Mouse (Mus musculus) liver, embryonic 14.5 days (tissue): ENCODE results near the gene Alx3. TPM values are rescaled to one million over a fixed set of nuclear protein-coding genes. Genes with fewer than 3 reads are reported as not detected.
A peak's percentile ranks its signal among the peaks of the same experiment; 100 is the strongest.

Experiments
- ATAC-seq: fragments of 200-750 bp; cut with Nextera tagmentation; 2 replicates; pipeline ENCODE4 v1.8.0; 2017; ENCODE audit warnings: moderate number of reproducible peaks, mild to moderate bottlenecking, moderate library complexity; ENCODE audit not compliant: insufficient read depth
- DNase-seq, 3 experiments: peaks; one replicate each; pipeline ENCODE4 v3.0.0-alpha.2; 2012 to 2013; ENCODE audit warnings: low read depth in 3 of 3, low spot score in 3 of 3
- H3K27ac ChIP-seq: fragments of 300-500 bp; sonication (generic); 2 replicates; pipeline ENCODE4 v1.5.1; 2014; ENCODE audit warnings: moderate library complexity, mild to moderate bottlenecking, control low read depth, inconsistent platforms
- H3K27me3 ChIP-seq: fragments of 300-500 bp; sonication (generic); 2 replicates; pipeline ENCODE4 v1.6.1; 2014; ENCODE audit warnings: mild to moderate bottlenecking, low read length, moderate library complexity; ENCODE audit not compliant: control insufficient read depth, insufficient read depth
- H3K36me3 ChIP-seq: fragments of 300-500 bp; sonication (generic); replicated peaks from 2 replicates; pipeline ENCODE4 v1.6.1; 2014; ENCODE audit warnings: low read depth; ENCODE audit not compliant: control insufficient read depth, insufficient read depth
- H3K4me1 ChIP-seq, 2 experiments: fragments of 200-500 bp in 1 of 2; fragments of 300-500 bp in 1 of 2; sonication (generic) in 1 of 2; replicated peaks; 2 replicates each; pipeline ENCODE4 v1.6.1; 2012 to 2014; ENCODE audit warnings: antibody characterized with exemption in 1 of 2, inconsistent platforms in 1 of 2, low read length in 1 of 2; ENCODE audit not compliant: control insufficient read depth in 2 of 2, insufficient read depth in 2 of 2
- H3K4me2 ChIP-seq: fragments of 300-500 bp; sonication (generic); 2 replicates; pipeline ENCODE4 v1.6.1; 2014; ENCODE audit warnings: low read depth, mild to moderate bottlenecking, control low read depth, moderate library complexity
- H3K4me3 ChIP-seq, 2 experiments: fragments of 200-500 bp in 1 of 2; fragments of 300-500 bp in 1 of 2; sonication (generic) in 1 of 2; 2 replicates each; pipeline ENCODE4 v1.5.1; 2012 to 2014; ENCODE audit warnings: low read depth in 2 of 2, low read length in 2 of 2, mild to moderate bottlenecking in 2 of 2, control low read depth in 1 of 2, inconsistent platforms in 1 of 2, moderate library complexity in 1 of 2; ENCODE audit not compliant: insufficient read depth in 1 of 2
- H3K9ac ChIP-seq: fragments of 300-500 bp; sonication (generic); replicated peaks from 2 replicates; pipeline ENCODE4 v1.6.1; 2014; ENCODE audit warnings: mild to moderate bottlenecking, control low read depth, moderate library complexity
- H3K9me3 ChIP-seq: fragments of 300-500 bp; sonication (generic); 2 replicates; pipeline ENCODE4 v1.6.1; 2016; ENCODE audit warnings: low read length, mixed read lengths; ENCODE audit not compliant: control insufficient read depth
- CTCF ChIP-seq: IDR thresholded peaks from 2 replicates; pipeline ENCODE4 v1.5.1; 2016; ENCODE audit warnings: antibody characterized with exemption, low read depth, control low read depth
- EP300 ChIP-seq: IDR thresholded peaks from 2 replicates; pipeline ENCODE4 v1.6.1; 2016; ENCODE audit warnings: antibody characterized with exemption, low read depth
- WGBS: fragments of 180-500 bp; shearing (Covaris S2); extraction: QIAGEN DNeasy Blood & Tissue Kit; methylation state at CpG from one replicate; pipeline ENCODE4 v1.1.7; 2014; ENCODE audit not compliant: insufficient replicate concordance; 5-methylcytosine and 5-hydroxymethylcytosine counted together
- polyA plus RNA-seq, 2 experiments: library from polyadenylated mRNA; depleted of rRNA in 1 of 2; stranded (reverse) in 1 of 2; unstranded in 1 of 2; fragments of >200 nt; fragmentation: Nextera tagmentation in 1 of 2; extraction: Ambion mirVana in 1 of 2; gene quantifications; 2 replicates each; pipeline versions ENCODE4 v1.2.1 to v1.2.3; 2012 to 2014

The Alx3 gene
- polyA plus RNA-seq (2012; rRNA removed) (not detected in 2 replicates), polyA plus RNA-seq (2014; fragmentation: Nextera tagmentation; extraction: Ambion mirVana) (not detected in 2 replicates)

GRCm38 (mm10) chr3:107594662-107595263, at the start of gene Alx3:
Alx3 (plus strand) TSS chr3:107595031.
- ATAC-seq (no peak), DNase-seq (no peak)
- Histone ChIP-seq H3K4me2 (peak within 1 kb of the TSS; percentile 32), H3K4me1 (no peaks in the 10 kb centered on the region), H3K4me3 (peak within 1 kb of the TSS in 1 of 2 experiments; percentile 5; a peak in 2 of 4 replicates), H3K27me3 (peaks cover 72% of the 10 kb centered on the region), H3K9me3 (no peaks in the 10 kb centered on the region), H3K36me3 (no peaks in the 10 kb centered on the region), H3K27ac (no peak within 1 kb of the TSS), H3K9ac (no peak within 1 kb of the TSS)
- no peak for TF ChIP-seq EP300
- TF ChIP-seq CTCF, result no peak
- WGBS, result under 1% methylated on average over 43 of the region's 46 CpGs

- H3K4me3 ChIP-seq, result no peak overlapping the region
- H3K9me3 ChIP-seq, result no peaks in the 10 kb centered on the region
- H3K27ac ChIP-seq, result no peak overlapping the region
- H3K4me2 ChIP-seq, result no peak overlapping the region
- DNase-seq (no peak), ATAC-seq (no peak)
- H3K27me3 ChIP-seq, result no peaks in the 10 kb centered on the region
- H3K36me3 ChIP-seq, result no peaks in the 10 kb centered on the region
- H3K9ac ChIP-seq, result no peak overlapping the region
- H3K4me1 ChIP-seq, result no peaks in the 10 kb centered on the region
- TF ChIP-seq EP300 (no peak), CTCF (no peak)
- WGBS, result 40% methylated on average over 5 of the region's 5 CpGs
These were observed 49.6 kb upstream of the Alx3 start for GRCm38 (mm10) chr3:107545278-107545677.

DNA sequence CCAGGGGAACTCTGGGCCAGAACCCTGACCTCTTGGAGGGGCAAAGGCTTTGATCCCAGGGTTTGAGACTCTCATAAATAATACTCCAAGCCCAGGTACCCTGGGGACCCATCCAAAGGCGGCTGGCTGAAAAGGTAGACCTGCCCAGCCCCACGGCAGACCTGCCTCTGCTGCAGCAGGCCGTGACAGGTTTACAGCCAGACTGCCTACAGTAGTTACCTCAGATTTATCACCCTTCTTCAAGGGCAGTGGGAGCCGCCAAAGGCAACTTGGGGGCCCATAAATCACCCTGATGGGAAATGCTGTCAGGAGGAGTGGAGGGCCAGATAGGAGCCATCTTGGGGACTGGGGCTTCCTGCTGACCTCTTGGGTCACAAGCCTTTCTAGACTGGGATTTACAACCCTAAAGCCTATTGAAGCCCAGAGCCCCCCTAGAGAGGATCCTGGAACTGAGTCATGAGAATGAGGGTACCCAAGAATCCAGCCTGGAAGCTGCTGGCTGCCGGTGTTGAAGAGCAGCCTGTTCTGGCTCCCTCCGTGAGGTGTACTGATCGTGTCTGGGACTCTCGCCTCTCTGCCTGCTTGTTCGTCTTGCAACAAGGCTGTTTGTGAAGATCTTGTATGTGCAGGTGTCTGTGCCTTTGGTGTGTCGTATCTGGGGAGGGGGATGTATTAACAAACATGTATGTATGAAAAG, 49.0 kb upstream of the Alx3 start:
- Histone ChIP-seq H3K9ac (no peak overlapping the region), H3K27ac (no peak overlapping the region), H3K36me3 (no peaks in the 10 kb centered on the region), H3K4me1 (no peaks in the 10 kb centered on the region), H3K9me3 (no peaks in the 10 kb centered on the region), H3K4me3 (no peak overlapping the region), H3K4me2 (no peak overlapping the region), H3K27me3 (no peaks in the 10 kb centered on the region)
- ATAC-seq (no peak), DNase-seq (no peak)
- no peak for TF ChIP-seq CTCF
- no peak for TF ChIP-seq EP300
- WGBS, result 46% methylated on average over 10 of the region's 10 CpGs

- ATAC-seq (no peak), DNase-seq (no peak)
- WGBS, result 35% methylated on average over 2 of the region's 2 CpGs
- Histone ChIP-seq H3K36me3 (no peaks in the 10 kb centered on the region), H3K4me3 (no peak overlapping the region), H3K9me3 (no peaks in the 10 kb centered on the region), H3K27ac (no peak overlapping the region), H3K9ac (no peak overlapping the region), H3K4me2 (no peak overlapping the region), H3K27me3 (no peaks in the 10 kb centered on the region), H3K4me1 (no peaks in the 10 kb centered on the region)
- no peak for TF ChIP-seq EP300
These were observed 47.9 kb upstream of the Alx3 start for GRCm38 (mm10) chr3:107546956-107547355.

GRCm38 (mm10) chr3:107550409-107551049, 44.3 kb upstream of the Alx3 start:
- DNase-seq (peak; percentile 7 to 13 (median 10)), ATAC-seq (no peak)
- Histone ChIP-seq H3K4me2 (no peak overlapping the region), H3K36me3 (no peaks in the 10 kb centered on the region), H3K27me3 (no peaks in the 10 kb centered on the region), H3K9me3 (no peaks in the 10 kb centered on the region), H3K4me1 (no peaks in the 10 kb centered on the region), H3K4me3 (no peak overlapping the region), H3K9ac (no peak overlapping the region), H3K27ac (no peak overlapping the region)
- WGBS, result 69% methylated on average over 17 of the region's 17 CpGs
- TF ChIP-seq CTCF (peak; percentile 68), EP300 (no peak)
